8 mouse cellular contexts compared by ENCODE assay signal in genomic region chr11:77982441-77982905, GRCm38 (mm10). TPM values are rescaled to one million over a fixed set of nuclear protein-coding genes. Genes with fewer than 3 reads are reported as not detected.
DNase-seq lines count a peak whose midpoint lies in the region; ATAC-seq and TF ChIP-seq lines count a peak whose summit lies in the region.

Phf12 (plus strand) TSS chr11:77982754.

- peaks cover 39% of the 10 kb centered on the region for H3K4me1 ChIP-seq in erythroblast, embryonic 14.5 days (ENCODE audit: control insufficient read depth)
- H3K4me1 ChIP-seq in heart, embryonic 11.5 days (ENCODE audit: control insufficient read depth, insufficient read depth, low read length) = peaks cover 9% of the 10 kb centered on the region; the same call in 1 of the 2 replicates
- H3K4me1 ChIP-seq in kidney, embryonic 16.5 days (ENCODE audit: insufficient read depth, low read length) = peaks cover 16% of the 10 kb centered on the region
- H3K4me1 ChIP-seq in liver, adult 2 months (ENCODE audit: control insufficient read depth, insufficient read depth, low read length) = no peaks in the 10 kb centered on the region; the same call in 1 of the 2 replicates

- peak within 1 kb of the TSS; percentile 97 for H3K27ac ChIP-seq in heart, embryonic 11.5 days (ENCODE audit: low read depth, low read length)
- H3K27ac ChIP-seq in kidney, embryonic 16.5 days (ENCODE audit: low read length) = peak within 1 kb of the TSS; percentile 98
- H3K27ac ChIP-seq in liver, adult 2 months (replicated peaks; ENCODE audit: insufficient read depth, low read depth, low read length) = peak within 1 kb of the TSS; percentile 90

- peak; percentile 100 for DNase-seq in brain, embryonic 14.5 days (ENCODE audit: low read depth)
- peak; percentile 96 for DNase-seq in liver, adult 2 months (ENCODE audit: extremely low read depth, low read depth, low spot score)
- DNase-seq in splenic B cell, adult 2 months (ENCODE audit: low read depth, low spot score) = peak; percentile 100

- H3K27me3 ChIP-seq in C2C12 (ENCODE audit: control insufficient read depth, insufficient read depth, insufficient read length) = peaks cover 17% of the 10 kb centered on the region
- H3K27me3 ChIP-seq in erythroblast, embryonic 14.5 days (ENCODE audit: control insufficient read depth) = peaks cover 17% of the 10 kb centered on the region
- peaks cover 12% of the 10 kb centered on the region for H3K27me3 ChIP-seq in heart, embryonic 11.5 days (ENCODE audit: control insufficient read depth, insufficient read depth, low read length)
- H3K27me3 ChIP-seq in kidney, embryonic 16.5 days (ENCODE audit: insufficient read depth, low read length) = peaks cover 1% of the 10 kb centered on the region; the same call in 1 of the 2 replicates
- H3K27me3 ChIP-seq in liver, adult 2 months (ENCODE audit: control insufficient read depth, insufficient read depth, low read length) = no peaks in the 10 kb centered on the region
- peaks cover 18% of the 10 kb centered on the region for H3K27me3 ChIP-seq in myocyte (ENCODE audit: control insufficient read depth, insufficient read depth, insufficient read length)
- H3K27me3 ChIP-seq in splenic B cell, adult 2 months (ENCODE audit: control insufficient read depth, insufficient read depth, low read length, poor library complexity, severe bottlenecking) = no peaks in the 10 kb centered on the region

- H3ac ChIP-seq in C2C12 (ENCODE audit: control insufficient read depth, insufficient read length, low read depth) (peak within 1 kb of the TSS; percentile 75), myocyte (ENCODE audit: control insufficient read depth, insufficient read length) (peak within 1 kb of the TSS; percentile 63)

- under 1% methylated on average over 57 of the region's 62 CpGs for WGBS in heart, embryonic 11.5 days (ENCODE audit: insufficient replicate concordance)
- WGBS in kidney, embryonic 16.5 days = under 1% methylated on average over 47 of the region's 62 CpGs
- under 1% methylated on average over 62 of the region's 62 CpGs for WGBS in liver, adult 2 months

- H3K9ac ChIP-seq in heart, embryonic 11.5 days (ENCODE audit: low read depth, low read length) = peak within 1 kb of the TSS; percentile 87
- H3K9ac ChIP-seq in kidney, embryonic 16.5 days (replicated peaks; ENCODE audit: low read length) = peak within 1 kb of the TSS; percentile 93
- peak within 1 kb of the TSS; percentile 95 for H3K9ac ChIP-seq in liver, adult 2 months (ENCODE audit: low read depth, low read length)

- H3K9me3 ChIP-seq in erythroblast, embryonic 14.5 days (ENCODE audit: control insufficient read depth, low read length) = no peaks in the 10 kb centered on the region
- H3K9me3 ChIP-seq in heart, embryonic 11.5 days (replicated peaks; ENCODE audit: control insufficient read depth, low read length) = no peaks in the 10 kb centered on the region
- H3K9me3 ChIP-seq in kidney, embryonic 16.5 days (ENCODE audit: low read length) = no peaks in the 10 kb centered on the region

- peaks cover 43% of the 10 kb centered on the region for H3K79me3 ChIP-seq in C2C12 (ENCODE audit: low read depth)

- peak; percentile 91 for ATAC-seq in heart, embryonic 11.5 days (replicated peaks; ENCODE audit: insufficient number of reproducible peaks, low FRiP score, low TSS enrichment)
- ATAC-seq in kidney, embryonic 16.5 days (ENCODE audit: low FRiP score, low TSS enrichment) = peak; percentile 92

- peak within 1 kb of the TSS; percentile 77 for H3K4me2 ChIP-seq in heart, embryonic 11.5 days
- peak within 1 kb of the TSS; percentile 85 for H3K4me2 ChIP-seq in kidney, embryonic 16.5 days (replicated peaks; ENCODE audit: low read depth, low read length)
- peak within 1 kb of the TSS; percentile 83 for H3K4me2 ChIP-seq in myocyte (ENCODE audit: low read depth)

- TF ChIP-seq CTCF in C2C12 (IDR thresholded peaks at IDR 0.05; ENCODE audit: control insufficient read depth, insufficient read depth, insufficient read length) = no peak
- no peak for TF ChIP-seq CTCF in brain, embryonic 14.5 days (IDR thresholded peaks at IDR 0.05; ENCODE audit: borderline replicate concordance, extremely low read depth, insufficient read depth, insufficient read length)
- no peak for TF ChIP-seq CTCF in liver, adult 2 months (IDR thresholded peaks at IDR 0.05; ENCODE audit: low read depth, low read length)

- H3K4me3 ChIP-seq in C2C12 (ENCODE audit: insufficient read depth, poor library complexity, severe bottlenecking) (peak within 1 kb of the TSS; percentile 99), myocyte (peak within 1 kb of the TSS; percentile 99)
- H3K4me3 ChIP-seq in erythroblast, embryonic 14.5 days (replicated peaks) = peak within 1 kb of the TSS; percentile 82
- H3K4me3 ChIP-seq in heart, embryonic 11.5 days (ENCODE audit: low read depth, low read length) = peak within 1 kb of the TSS; percentile 79
- peak within 1 kb of the TSS; percentile 98 for H3K4me3 ChIP-seq in kidney, embryonic 16.5 days (ENCODE audit: low read length)
- peak within 1 kb of the TSS; percentile 98 for H3K4me3 ChIP-seq in liver, adult 2 months (ENCODE audit: insufficient read depth, low read depth, low read length)

- H3K79me2 ChIP-seq in C2C12 (ENCODE audit: control insufficient read depth, insufficient read depth) (peaks cover 50% of the 10 kb centered on the region), myocyte (ENCODE audit: control insufficient read depth, insufficient read depth) (peaks cover 46% of the 10 kb centered on the region)
- H3K79me2 ChIP-seq in liver, adult 2 months (ENCODE audit: control insufficient read depth, insufficient read depth, low read length) = peaks cover 7% of the 10 kb centered on the region; the same call in 1 of the 2 replicates

- H3K36me3 ChIP-seq in C2C12 (ENCODE audit: control insufficient read depth, insufficient read depth) (peaks cover 16% of the 10 kb centered on the region), myocyte (ENCODE audit: control insufficient read depth, insufficient read depth) (peaks cover 10% of the 10 kb centered on the region)
- peaks cover 28% of the 10 kb centered on the region for H3K36me3 ChIP-seq in erythroblast, embryonic 14.5 days (ENCODE audit: control insufficient read depth)
- no peaks in the 10 kb centered on the region for H3K36me3 ChIP-seq in heart, embryonic 11.5 days (ENCODE audit: control insufficient read depth, insufficient read depth, low read length)
- H3K36me3 ChIP-seq in kidney, embryonic 16.5 days (ENCODE audit: insufficient read depth, low read length) = peaks cover 4% of the 10 kb centered on the region
- H3K36me3 ChIP-seq in liver, adult 2 months (ENCODE audit: control insufficient read depth, insufficient read depth, low read length) = peaks cover 3% of the 10 kb centered on the region; the same call in 1 of the 2 replicates
- H3K36me3 ChIP-seq in splenic B cell, adult 2 months (ENCODE audit: control insufficient read depth, insufficient read depth, low read length, poor library complexity, severe bottlenecking) = no peaks in the 10 kb centered on the region; the same call in 1 of the 2 replicates

- peak; percentile 87 for TF ChIP-seq POLR2A in brain, embryonic 14.5 days (IDR thresholded peaks at IDR 0.05; ENCODE audit: borderline replicate concordance, extremely low read depth, insufficient read depth, insufficient read length, poor library complexity, severe bottlenecking)
- TF ChIP-seq POLR2A in liver, adult 2 months (IDR thresholded peaks at IDR 0.05; ENCODE audit: extremely low read depth, insufficient read depth, low read length) = peak; percentile 70; the same call in 1 of the 2 replicates
- TF ChIP-seq POLR2A in myocyte (IDR thresholded peaks at IDR 0.05; ENCODE audit: insufficient read length, low read depth) = peak; percentile 71

TF ChIP-seq in C2C12, 6 proteins besides CTCF, POLR2A, EP300 and RAD21:
- TF ChIP-seq MAX (IDR thresholded peaks at IDR 0.05) = peak; percentile 43
- TF ChIP-seq CEBPB (IDR thresholded peaks at IDR 0.05; ENCODE audit: low read depth) = no peak

TF ChIP-seq in myocyte, 11 proteins besides CTCF, POLR2A, EP300 and RAD21:
- peak; percentile 32 for TF ChIP-seq SRF (IDR thresholded peaks at IDR 0.05; ENCODE audit: control insufficient read depth, insufficient read length, low read depth)
- TF ChIP-seq MYOG (IDR thresholded peaks at IDR 0.05; ENCODE audit: control insufficient read depth in 1 of 3, insufficient read depth in 1 of 3, insufficient read length in 2 of 3, low read depth in 2 of 3) = peak in 1 of 3 experiments; percentile 69
- TF ChIP-seq MAX (IDR thresholded peaks at IDR 0.05; ENCODE audit: low read depth) = no peak
- peak; percentile 64 for TF ChIP-seq POLR2AphosphoS2 (IDR thresholded peaks at IDR 0.05; ENCODE audit: insufficient read length, low read depth)
- peak; percentile 5 for TF ChIP-seq E2F4 (IDR thresholded peaks at IDR 0.05; ENCODE audit: insufficient read depth)
- peak in 1 of 3 experiments; percentile 54 for TF ChIP-seq MYOD1 (IDR thresholded peaks at IDR 0.05; ENCODE audit: control insufficient read depth in 1 of 3, insufficient read length in 2 of 3, low read depth in 2 of 3)
- no peak for TF ChIP-seq USF1 (IDR thresholded peaks at IDR 0.05; ENCODE audit: low read depth)

RNA-seq across cellular contexts. Expression of gene Phf12, which starts in this region (rescaled TPM):
- polyA plus RNA-seq in C2C12 (2012; fragmentation: generic; extraction: Trizol) (21.9 TPM), myocyte (2012; fragmentation: generic; extraction: Trizol) (22.2 TPM)
- 64.7 and 76.0 TPM in 2 replicates for polyA plus RNA-seq in brain, embryonic 14.5 days (2012; rRNA removed)
- 16.6 and 19.3 TPM in 2 replicates for polyA plus RNA-seq in erythroblast, embryonic 14.5 days (2012)
- 9.1 and 14.2 TPM in 2 replicates for polyA plus RNA-seq in heart, embryonic 11.5 days (2014; fragmentation: Nextera tagmentation; extraction: Ambion mirVana)
- polyA plus RNA-seq in kidney, embryonic 16.5 days (2015; fragmentation: Nextera tagmentation; extraction: Ambion mirVana) = 15.9 and 16.0 TPM in 2 replicates
- total RNA-seq in liver, adult 2 months (2014; rRNA removed) = 3.6 and 7.5 TPM in 2 replicates
- polyA plus RNA-seq in liver, adult 2 months (2012; rRNA removed) = 18.6 and 24.9 TPM in 2 replicates

Comparison
In these comparisons a context has a peak if more than half of its experiments do, and no peak if none do; other contexts are left out.
1. Peak in every context shown above with its lines: DNase-seq, ATAC-seq, H3K4me3 ChIP-seq and H3K27ac ChIP-seq.